Comparison of ENCODE assay signal across 8 mouse cellular contexts in the genomic region with DNA sequence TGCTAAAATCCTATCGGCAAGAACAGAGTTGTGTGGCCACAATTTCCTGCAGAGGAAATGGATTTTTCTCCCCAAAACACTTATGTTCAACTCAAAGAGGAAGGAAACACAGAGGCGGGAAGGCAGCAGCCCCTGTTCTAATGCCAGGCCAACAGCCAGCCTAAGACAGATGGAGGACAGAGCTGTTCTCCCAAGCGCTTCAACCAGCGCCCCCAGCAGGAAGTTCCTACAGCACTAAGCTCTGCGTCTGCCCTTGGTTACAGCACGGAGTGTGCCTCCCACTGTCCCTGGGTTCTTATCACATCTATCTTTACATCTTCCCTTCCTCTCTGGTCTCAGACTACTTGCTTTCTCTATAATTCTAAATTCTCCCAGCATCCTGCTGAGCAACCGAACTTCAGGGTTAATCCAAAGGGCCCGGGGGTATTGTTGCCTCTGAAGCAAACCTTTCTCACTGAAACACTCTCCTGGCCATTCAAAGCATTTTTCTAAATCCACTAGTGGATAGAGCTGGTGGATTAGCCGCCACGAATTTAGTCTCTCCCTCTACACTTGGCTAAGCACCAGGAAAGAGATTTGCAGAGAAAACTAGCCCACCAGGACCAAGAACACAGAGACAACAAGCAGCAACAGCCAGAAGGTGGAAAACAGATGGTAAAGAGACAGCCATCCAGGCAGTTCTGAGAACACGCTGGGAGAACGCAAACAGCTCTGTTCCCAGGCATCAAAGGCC. TPM values are rescaled to one million over a fixed set of nuclear protein-coding genes. Genes with fewer than 3 reads are reported as not detected.
DNase-seq lines count a peak whose midpoint lies in the region; ATAC-seq lines count a peak whose summit lies in the region.

No protein-coding gene starts in this region.

- DNase-seq in embryonic facial prominence, embryonic 14.5 days (ENCODE audit: low spot score), result peak; percentile 42
- no peak for DNase-seq in embryonic facial prominence, embryonic 10.5 days (ENCODE audit: low spot score)
- peak; percentile 35 for DNase-seq in right cerebral cortex, adult 18-20 months
- DNase-seq in right cerebral cortex, postnatal 36 days (ENCODE audit: low spot score in 2 of 2), result no peak
- no peak for DNase-seq in urinary bladder, postnatal 36 days (ENCODE audit: low spot score in 2 of 2)
- no peak for DNase-seq in adipocyte (ENCODE audit: low spot score)

- no peak overlapping the region for H3K4me2 ChIP-seq in embryonic facial prominence, embryonic 14.5 days (ENCODE audit: low read depth, low read length)
- 0 out of 2 replicates have a peak overlapping the region, but pooled peaks have one; percentile 1 for H3K4me2 ChIP-seq in midbrain, embryonic 13.5 days (replicated peaks)

- no peak for ATAC-seq in embryonic facial prominence, embryonic 14.5 days (ENCODE audit: low read depth)
- ATAC-seq in hematopoietic stem cell, adult 5-6 weeks (replicated peaks in 1 of 2; ENCODE audit: insufficient read depth in 1 of 2, low FRiP score in 2 of 2, low TSS enrichment in 1 of 2, low read depth in 1 of 2, poor library complexity in 2 of 2, severe bottlenecking in 2 of 2), result peak; percentile 80 to 92
- 0 out of 2 replicates have a peak, but pooled peaks have one; percentile 43 for ATAC-seq in midbrain, embryonic 13.5 days

- H3K36me3 ChIP-seq in embryonic facial prominence, embryonic 14.5 days (ENCODE audit: control insufficient read depth, insufficient read depth, low read length), result no peaks in the 10 kb centered on the region
- H3K36me3 ChIP-seq in embryonic facial prominence, embryonic 10.5 days (replicated peaks), result no peaks in the 10 kb centered on the region
- H3K36me3 ChIP-seq in midbrain, embryonic 13.5 days, result no peaks in the 10 kb centered on the region

- WGBS in embryonic facial prominence, embryonic 14.5 days, result 24% methylated on average over 12 of the region's 12 CpGs
- 25% methylated on average over 12 of the region's 12 CpGs for WGBS in embryonic facial prominence, embryonic 10.5 days
- WGBS in midbrain, embryonic 13.5 days, result 13% methylated on average over 12 of the region's 12 CpGs

- no peak overlapping the region for H3K9ac ChIP-seq in embryonic facial prominence, embryonic 14.5 days (ENCODE audit: low read depth, low read length)
- H3K9ac ChIP-seq in midbrain, embryonic 13.5 days (replicated peaks), result no peak overlapping the region

- no peak overlapping the region for H3K4me3 ChIP-seq in embryonic facial prominence, embryonic 14.5 days (ENCODE audit: low read depth, low read length)
- H3K4me3 ChIP-seq in embryonic facial prominence, embryonic 10.5 days, result no peak overlapping the region
- no peak overlapping the region for H3K4me3 ChIP-seq in midbrain, embryonic 13.5 days (replicated peaks)

- H3K27ac ChIP-seq in embryonic facial prominence, embryonic 14.5 days (replicated peaks; ENCODE audit: low read depth, low read length), result no peak overlapping the region
- H3K27ac ChIP-seq in embryonic facial prominence, embryonic 10.5 days (replicated peaks), result no peak overlapping the region
- H3K27ac ChIP-seq in midbrain, embryonic 13.5 days, result 0 out of 2 replicates have a peak overlapping the region, but pooled peaks have one; percentile 25

- peaks cover 37% of the 10 kb centered on the region for H3K27me3 ChIP-seq in embryonic facial prominence, embryonic 14.5 days (replicated peaks; ENCODE audit: control insufficient read depth, insufficient read depth, low read length)
- peaks cover 64% of the 10 kb centered on the region for H3K27me3 ChIP-seq in embryonic facial prominence, embryonic 10.5 days (replicated peaks; ENCODE audit: low read depth, poor library complexity, severe bottlenecking)
- H3K27me3 ChIP-seq in midbrain, embryonic 13.5 days, result peaks cover 18% of the 10 kb centered on the region

- no peaks in the 10 kb centered on the region for H3K9me3 ChIP-seq in embryonic facial prominence, embryonic 14.5 days (ENCODE audit: control insufficient read depth, low read length)
- no peaks in the 10 kb centered on the region for H3K9me3 ChIP-seq in embryonic facial prominence, embryonic 10.5 days
- no peaks in the 10 kb centered on the region for H3K9me3 ChIP-seq in midbrain, embryonic 13.5 days

- no peaks in the 10 kb centered on the region; the same call in 1 of the 2 replicates for H3K4me1 ChIP-seq in embryonic facial prominence, embryonic 14.5 days (ENCODE audit: control insufficient read depth, insufficient read depth, low read length)
- peaks cover 28% of the 10 kb centered on the region for H3K4me1 ChIP-seq in embryonic facial prominence, embryonic 10.5 days
- H3K4me1 ChIP-seq in midbrain, embryonic 13.5 days (replicated peaks), result peaks cover 41% of the 10 kb centered on the region

RNA-seq across cellular contexts. Expression of gene Cox7a2l, which starts 31.5 kb away (rescaled TPM):
- 182 and 193 TPM in 2 replicates for polyA plus RNA-seq in embryonic facial prominence, embryonic 14.5 days (2014; fragmentation: Nextera tagmentation; extraction: Ambion mirVana)
- 118 and 125 TPM in 2 replicates for polyA plus RNA-seq in embryonic facial prominence, embryonic 10.5 days (2016; fragmentation: Nextera tagmentation; extraction: Ambion mirVana)
- 243 and 458 TPM in 2 replicates for total RNA-seq in hematopoietic stem cell, adult 5-6 weeks (2017)
- 184 and 188 TPM in 2 replicates for polyA plus RNA-seq in midbrain, embryonic 13.5 days (2015; fragmentation: Nextera tagmentation; extraction: Ambion mirVana)

Comparison
In these comparisons a context has a peak if more than half of its experiments do, and no peak if none do; other contexts are left out.
1. DNase-seq: peak in embryonic facial prominence, embryonic 14.5 days (single experiment) and right cerebral cortex, adult 18-20 months (single experiment); none in embryonic facial prominence, embryonic 10.5 days (single experiment), right cerebral cortex, postnatal 36 days (0 of 2), urinary bladder, postnatal 36 days (0 of 2) and adipocyte (single experiment).